Mouse (Mus musculus): ENCODE measurements around the gene Pdcd2.

GRCm38 (mm10) chr17:15535162-15535800 lies 8.2 kb upstream of the Pdcd2 start:
- no peak for TF ChIP-seq CTCF (IDR thresholded peaks at IDR 0.05; ENCODE audit: borderline replicate concordance, control insufficient read depth, extremely low read depth, insufficient read depth, low read length, poor library complexity)
- no peak for TF ChIP-seq POLR2A (IDR thresholded peaks at IDR 0.05; ENCODE audit: control insufficient read depth, extremely low read depth, insufficient read depth, low read length, poor library complexity)

Data from thymus, adult 2 months (tissue).